Comparison of ENCODE assay signal across 23 mouse cellular contexts in genomic region chr15:103030142-103030541, GRCm38 (mm10). TPM values are rescaled to one million over a fixed set of nuclear protein-coding genes. Genes with fewer than 3 reads are reported as not detected.
DNase-seq lines count a peak whose midpoint lies in the region; ATAC-seq and TF ChIP-seq lines count a peak whose summit lies in the region.
"Had no signal": no experiment of that assay in that cellular context is flagged by ENCODE, and none has a peak within 500 bp of the region (broad histone marks: within the 10 kb centered on the region; RNA-seq: fewer than 3 reads in every experiment).

No protein-coding gene starts in this region.

- H3K9ac ChIP-seq in CH12.LX (ENCODE audit: insufficient read depth, low read depth): no peak overlapping the region
- H3K9ac ChIP-seq in hindbrain, embryonic 13.5 days: peak overlapping the region; percentile 67
- H3K9ac ChIP-seq in neural tube, embryonic 11.5 days (ENCODE audit: low read length): peak overlapping the region; percentile 70
- H3K9ac ChIP-seq: embryonic facial prominence, embryonic 12.5 days; forebrain, postnatal 0 days; liver, embryonic 12.5 days had no signal

- ATAC-seq in hindbrain, embryonic 13.5 days (ENCODE audit: low FRiP score): no peak
- peak; percentile 17; the same call in 1 of the 2 replicates for ATAC-seq in neural tube, embryonic 11.5 days (ENCODE audit: insufficient read depth, low FRiP score, low TSS enrichment)
- ATAC-seq: forebrain, postnatal 0 days; inflammation-experienced regulatory T-cells, adult 6 months; liver, embryonic 12.5 days had no signal

- peaks cover 8 to 52% of the 10 kb centered on the region in 2 experiments; a peak in 3 of 4 replicates for H3K4me1 ChIP-seq in CH12.LX (ENCODE audit: control insufficient read depth in 1 of 2, insufficient read depth in 2 of 2)
- peaks cover 32% of the 10 kb centered on the region for H3K4me1 ChIP-seq in hindbrain, embryonic 13.5 days (replicated peaks)
- H3K4me1 ChIP-seq in neural tube, embryonic 11.5 days (ENCODE audit: control insufficient read depth, insufficient read depth, low read length): peaks cover 64% of the 10 kb centered on the region
- no peaks in the 10 kb centered on the region for H3K4me1 ChIP-seq in lung, adult 2 months (ENCODE audit: control insufficient read depth, insufficient read depth, low read length)
- H3K4me1 ChIP-seq: embryonic facial prominence, embryonic 12.5 days; liver, embryonic 12.5 days had no signal

- no peak overlapping the region for H3K4me3 ChIP-seq in CH12.LX (replicated peaks in 1 of 3; ENCODE audit: low read depth in 2 of 3, low read length in 2 of 3, poor library complexity in 1 of 3)
- peak overlapping the region; percentile 19 for H3K4me3 ChIP-seq in hindbrain, embryonic 13.5 days
- H3K4me3 ChIP-seq in neural tube, embryonic 11.5 days (ENCODE audit: low read depth, low read length): peak overlapping the region; percentile 15; the same call in 1 of the 2 replicates
- no peak overlapping the region for H3K4me3 ChIP-seq in lung, adult 2 months (replicated peaks; ENCODE audit: extremely low read depth, low read depth, low read length)
- H3K4me3 ChIP-seq: embryonic facial prominence, embryonic 12.5 days; liver, embryonic 12.5 days had no signal

- H3K4me2 ChIP-seq in CH12.LX (ENCODE audit: insufficient read depth, low read depth, poor library complexity, severe bottlenecking): 0 out of 2 replicates have a peak overlapping the region, but pooled peaks have one; percentile 11
- H3K4me2 ChIP-seq in hindbrain, embryonic 13.5 days: peak overlapping the region; percentile 49
- peak overlapping the region; percentile 99 for H3K4me2 ChIP-seq in neural tube, embryonic 11.5 days (ENCODE audit: low read depth)
- H3K4me2 ChIP-seq: embryonic facial prominence, embryonic 12.5 days; liver, embryonic 12.5 days had no signal

- no peak for TF ChIP-seq RAD21 in CH12.LX (IDR thresholded peaks at IDR 0.05; ENCODE audit: low read depth, low read length)

- in situ Hi-C loops in CH12.LX (cut with MboI; ENCODE audit: low pct_ligation_motif_present, low pct_unique_long_range_greater_than_20kb, low sequenced_read_pairs): no loop called here

- DNase-seq in CH12.LX (ENCODE audit: extremely low read depth): no peak
- DNase-seq in embryo, embryonic 10 days (ENCODE audit: low spot score): peak; percentile 62
- DNase-seq in neural tube, embryonic 11.5 days (ENCODE audit: low spot score): peak; percentile 67
- DNase-seq in cerebellum, postnatal 36 days: no peak
- no peak for DNase-seq in lung, adult 2 months
- DNase-seq in adrenal gland, postnatal 4 days (ENCODE audit: low spot score in 2 of 2): no peak
- no peak for DNase-seq in layer of hippocampus, postnatal 36 days
- DNase-seq: adrenal gland, postnatal 36 days; cerebellum, adult 9-11 months; forebrain, postnatal 0 days; gastrocnemius, postnatal 10 days; kidney, adult 8-10 months; right cerebral cortex, postnatal 14 days; thymus, postnatal 4 days had no signal

- H3K36me3 ChIP-seq in CH12.LX (replicated peaks in 1 of 2; ENCODE audit: control insufficient read depth in 1 of 2, insufficient read depth in 1 of 2, low read length in 1 of 2): peaks cover 0 to 11% of the 10 kb centered on the region in 2 experiments
- no peaks in the 10 kb centered on the region for H3K36me3 ChIP-seq in hindbrain, embryonic 13.5 days
- H3K36me3 ChIP-seq in neural tube, embryonic 11.5 days (ENCODE audit: control insufficient read depth, insufficient read depth, low read length): no peaks in the 10 kb centered on the region
- H3K36me3 ChIP-seq: embryonic facial prominence, embryonic 12.5 days; liver, embryonic 12.5 days had no signal

- TF ChIP-seq POLR2A in CH12.LX (IDR thresholded peaks at IDR 0.05; ENCODE audit: low read depth, low read length): no peak
- TF ChIP-seq POLR2A in lung, adult 2 months (IDR thresholded peaks at IDR 0.05; ENCODE audit: borderline replicate concordance, extremely low read depth, low read depth, low read length): no peak

- no peaks in the 10 kb centered on the region for H3K9me3 ChIP-seq in CH12.LX (replicated peaks; ENCODE audit: low read length)
- no peaks in the 10 kb centered on the region for H3K9me3 ChIP-seq in hindbrain, embryonic 13.5 days
- H3K9me3 ChIP-seq in neural tube, embryonic 11.5 days (ENCODE audit: control insufficient read depth, low read length): no peaks in the 10 kb centered on the region
- H3K9me3 ChIP-seq: embryonic facial prominence, embryonic 12.5 days; liver, embryonic 12.5 days had no signal

- 5% methylated on average over 8 of the region's 8 CpGs for WGBS in hindbrain, embryonic 13.5 days
- WGBS in neural tube, embryonic 11.5 days: under 1% methylated on average over 8 of the region's 8 CpGs
- WGBS in lung, adult 2 months: 18% methylated on average over 8 of the region's 8 CpGs

- no peak overlapping the region for H3K27ac ChIP-seq in CH12.LX (ENCODE audit: insufficient read depth, low read depth)
- H3K27ac ChIP-seq in hindbrain, embryonic 13.5 days: peak overlapping the region; percentile 94
- H3K27ac ChIP-seq in neural tube, embryonic 11.5 days (ENCODE audit: low read depth, low read length): peak overlapping the region; percentile 99
- H3K27ac ChIP-seq: embryonic facial prominence, embryonic 12.5 days; liver, embryonic 12.5 days had no signal

- H3K27me3 ChIP-seq in CH12.LX (replicated peaks): no peaks in the 10 kb centered on the region
- peaks cover 96% of the 10 kb centered on the region for H3K27me3 ChIP-seq in hindbrain, embryonic 13.5 days
- no peaks in the 10 kb centered on the region for H3K27me3 ChIP-seq in neural tube, embryonic 11.5 days (ENCODE audit: control insufficient read depth, insufficient read depth, low read length)

- dilution Hi-C loops in CH12.LX (cut with MboI; ENCODE audit: extremely low pct_ligation_motif_present, extremely low pct_unique_long_range_greater_than_20kb, low sequenced_read_pairs): no loop called here

- TF ChIP-seq EP300 in CH12.LX (IDR thresholded peaks at IDR 0.05; ENCODE audit: low read length): no peak

- no peak for TF ChIP-seq CTCF in CH12.LX (conservative IDR thresholded peaks at IDR 0.05 in 1 of 2, IDR thresholded peaks at IDR 0.05 in 1 of 2; ENCODE audit: low read depth in 2 of 2, low read length in 2 of 2)
- no peak for TF ChIP-seq CTCF in lung, adult 2 months (IDR thresholded peaks at IDR 0.05; ENCODE audit: insufficient read depth, low read length)

- peaks cover 3% of the 10 kb centered on the region; the same call in 1 of the 2 replicates for H3K79me2 ChIP-seq in CH12.LX (replicated peaks; ENCODE audit: control insufficient read depth, extremely low read depth, insufficient read depth, poor library complexity, severe bottlenecking)

TF ChIP-seq in CH12.LX, 34 proteins besides CTCF, POLR2A, EP300 and RAD21 (continues in another document):
- no peak for TF ChIP-seq NELFE (IDR thresholded peaks at IDR 0.05; ENCODE audit: low read depth, low read length)
- no peak for TF ChIP-seq GABPA (IDR thresholded peaks at IDR 0.05; ENCODE audit: insufficient replicate concordance, low read depth, low read length)
- no peak for TF ChIP-seq UBTF (IDR thresholded peaks at IDR 0.05; ENCODE audit: low read depth, low read length)
- TF ChIP-seq CHD1 (IDR thresholded peaks at IDR 0.05; ENCODE audit: low read depth, low read length): no peak
- no peak for TF ChIP-seq MYC (IDR thresholded peaks at IDR 0.05; ENCODE audit: low read depth, low read length)
- TF ChIP-seq POLR2AphosphoS2 (IDR thresholded peaks at IDR 0.05; ENCODE audit: low read depth, low read length): no peak
- no peak for TF ChIP-seq JUND (conservative IDR thresholded peaks at IDR 0.05; ENCODE audit: low read depth, low read length)
- no peak for TF ChIP-seq HCFC1 (IDR thresholded peaks at IDR 0.05; ENCODE audit: low read depth, low read length)
- no peak for TF ChIP-seq BHLHE40 (IDR thresholded peaks at IDR 0.05; ENCODE audit: low read depth, low read length)
- no peak for TF ChIP-seq PAX5 (IDR thresholded peaks at IDR 0.05; ENCODE audit: low read length)

RNA-seq across cellular contexts. Expression of gene Hoxc4, which starts 11.4 kb away (rescaled TPM):
- total RNA-seq in CH12.LX (2012; rRNA removed) (5.7 and 7.8 TPM in 2 replicates), CH12.LX (2014; rRNA removed) (8.6 and 10.4 TPM in 2 replicates)
- 31.7 and 37.0 TPM in 2 replicates for polyA plus RNA-seq in CH12.LX (2012; ENCODE audit: insufficient read length, low read depth)
- 76.2 and 86.9 TPM in 2 replicates for polyA plus RNA-seq in hindbrain, embryonic 13.5 days (2015; fragmentation: Nextera tagmentation; extraction: Ambion mirVana)
- polyA plus RNA-seq in neural tube, embryonic 11.5 days (2014; fragmentation: Nextera tagmentation; extraction: Ambion mirVana): 62.6 and 67.3 TPM in 2 replicates
- 0.31 and 1.1 TPM in 2 replicates for polyA plus RNA-seq in lung, adult 2 months (2012; rRNA removed)
- 10 to 100 TPM; 11.3 to 13.4 TPM for total RNA-seq in adrenal gland, postnatal 4 days (2021)
- not detected for total RNA-seq in layer of hippocampus, postnatal 36 days (2021)
- total RNA-seq: forebrain, postnatal 0 days; heart, adult 8-10 months; layer of hippocampus, postnatal 25 days; megakaryocyte progenitor cell, adult 5-6 weeks had no signal
- polyA plus RNA-seq: forebrain, postnatal 0 days; heart, postnatal 0 days; inflammation-experienced regulatory T-cells, adult 6 months had no signal

RNA-seq across cellular contexts. Expression of gene Hoxc6, which starts 32.1 kb away (rescaled TPM):
- total RNA-seq in CH12.LX (2012; rRNA removed): 0.42 and 0.76 TPM in 2 replicates
- 0.59 and 0.79 TPM in 2 replicates for total RNA-seq in CH12.LX (2014; rRNA removed)
- polyA plus RNA-seq in CH12.LX (2012; ENCODE audit: insufficient read length, low read depth): 2.9 and 4.5 TPM in 2 replicates
- 5.3 and 9.1 TPM in 2 replicates for polyA plus RNA-seq in hindbrain, embryonic 13.5 days (2015; fragmentation: Nextera tagmentation; extraction: Ambion mirVana)
- 95.9 and 96.4 TPM in 2 replicates for polyA plus RNA-seq in neural tube, embryonic 11.5 days (2014; fragmentation: Nextera tagmentation; extraction: Ambion mirVana)
- polyA plus RNA-seq in lung, adult 2 months (2012; rRNA removed): 0.34 TPM in 1 of 2 replicates, not detected in the other
- 10 to 100 TPM; 40.3 to 41.5 TPM for total RNA-seq in adrenal gland, postnatal 4 days (2021)
- not detected for total RNA-seq in layer of hippocampus, postnatal 36 days (2021)
- total RNA-seq: forebrain, postnatal 0 days; layer of hippocampus, postnatal 25 days; megakaryocyte progenitor cell, adult 5-6 weeks had no signal
- polyA plus RNA-seq: embryonic facial prominence, embryonic 12.5 days; forebrain, postnatal 0 days; heart, postnatal 0 days; inflammation-experienced regulatory T-cells, adult 6 months had no signal

RNA-seq across cellular contexts. Expression of gene Hoxc8, which starts 39.7 kb away (rescaled TPM):
- total RNA-seq in CH12.LX (2012; rRNA removed): not detected in 2 replicates
- not detected in 2 replicates for total RNA-seq in CH12.LX (2014; rRNA removed)
- not detected in 2 replicates for polyA plus RNA-seq in CH12.LX (2012; ENCODE audit: insufficient read length, low read depth)
- 0.50 and 1.5 TPM in 2 replicates for polyA plus RNA-seq in hindbrain, embryonic 13.5 days (2015; fragmentation: Nextera tagmentation; extraction: Ambion mirVana)
- polyA plus RNA-seq in neural tube, embryonic 11.5 days (2014; fragmentation: Nextera tagmentation; extraction: Ambion mirVana): 63.7 and 67.1 TPM in 2 replicates
- not detected in 2 replicates for polyA plus RNA-seq in lung, adult 2 months (2012; rRNA removed)
- total RNA-seq in adrenal gland, postnatal 4 days (2021): 10 to 100 TPM; 22.2 to 22.7 TPM
- not detected for total RNA-seq in layer of hippocampus, postnatal 36 days (2021)
- total RNA-seq: forebrain, postnatal 0 days; heart, adult 8-10 months; layer of hippocampus, postnatal 25 days; megakaryocyte progenitor cell, adult 5-6 weeks had no signal
- polyA plus RNA-seq: embryonic facial prominence, embryonic 12.5 days; forebrain, postnatal 0 days; heart, postnatal 0 days had no signal

RNA-seq across cellular contexts. Expression of gene Hoxc9, which starts 53.9 kb away (rescaled TPM):
- total RNA-seq in CH12.LX (2012; rRNA removed) (not detected in 2 replicates), CH12.LX (2014; rRNA removed) (0.12 TPM in 1 of 2 replicates, not detected in the other)
- polyA plus RNA-seq in CH12.LX (2012; ENCODE audit: insufficient read length, low read depth): 0.20 and 0.26 TPM in 2 replicates
- polyA plus RNA-seq in hindbrain, embryonic 13.5 days (2015; fragmentation: Nextera tagmentation; extraction: Ambion mirVana): 0.13 TPM in 1 of 2 replicates, not detected in the other
- 36.1 and 40.0 TPM in 2 replicates for polyA plus RNA-seq in neural tube, embryonic 11.5 days (2014; fragmentation: Nextera tagmentation; extraction: Ambion mirVana)
- not detected in 2 replicates for polyA plus RNA-seq in lung, adult 2 months (2012; rRNA removed)
- 1 to 10 TPM; 3.0 to 4.8 TPM for total RNA-seq in adrenal gland, postnatal 4 days (2021)
- total RNA-seq in layer of hippocampus, postnatal 36 days (2021): not detected
- total RNA-seq: forebrain, postnatal 0 days; heart, adult 8-10 months; layer of hippocampus, postnatal 25 days; megakaryocyte progenitor cell, adult 5-6 weeks had no signal
- polyA plus RNA-seq: embryonic facial prominence, embryonic 12.5 days; forebrain, postnatal 0 days; heart, postnatal 0 days; inflammation-experienced regulatory T-cells, adult 6 months; liver, embryonic 12.5 days; lung, embryonic 16.5 days had no signal

Comparison
In these comparisons a context has a peak if more than half of its experiments do, and no peak if none do; other contexts are left out.
1. DNase-seq: peak in embryo, embryonic 10 days (single experiment) and neural tube, embryonic 11.5 days (single experiment); none in CH12.LX (single experiment), cerebellum, postnatal 36 days (0 of 2), lung, adult 2 months (single experiment), adrenal gland, postnatal 4 days (0 of 2) and layer of hippocampus, postnatal 36 days (0 of 2).
2. H3K4me2 ChIP-seq: peak in every context shown above with its lines; median percentile 99 in neural tube, embryonic 11.5 days; 49 in hindbrain, embryonic 13.5 days; 11 in CH12.LX.
3. H3K4me3 ChIP-seq: peak in hindbrain, embryonic 13.5 days (single experiment) and neural tube, embryonic 11.5 days (single experiment); none in CH12.LX (0 of 3) and lung, adult 2 months (single experiment).
4. RNA of gene Hoxc4, which starts 11.4 kb away (polyA plus RNA-seq): 76.2 to 86.9 TPM in hindbrain, embryonic 13.5 days, 62.6 to 67.3 TPM in neural tube, embryonic 11.5 days and 31.7 to 37.0 TPM in CH12.LX; 0.31 to 1.1 TPM in lung, adult 2 months; every median in the first group is over 10 times any median in the second.
5. RNA of gene Hoxc8, which starts 39.7 kb away (polyA plus RNA-seq): 63.7 to 67.1 TPM in neural tube, embryonic 11.5 days; 0.50 to 1.5 TPM in hindbrain, embryonic 13.5 days, not detected in lung, adult 2 months and not detected in CH12.LX; every median in the first group is over 10 times any median in the second.